Mouse (Mus musculus) spleen, adult 2 months (tissue): ENCODE measurements around the gene Olfr1240.

Experiments used
- CTCF ChIP-seq: fragments of 200-500 bp; IDR thresholded peaks from 2 replicates; pipeline ENCODE4 v1.5.1; 2011; ENCODE audit warnings: mild to moderate bottlenecking, inconsistent platforms; ENCODE audit not compliant: insufficient read depth, insufficient read length, insufficient replicate concordance; ENCODE audit errors: extremely low read depth
- POLR2A ChIP-seq: fragments of 200-500 bp; IDR thresholded peaks from 2 replicates; pipeline ENCODE4 v1.6.1; 2011; ENCODE audit warnings: low read depth, low read length, inconsistent platforms

GRCm38 (mm10) chr2:89414557-89414956 is 28.2 kb downstream of the Olfr1240 start:
- TF ChIP-seq POLR2A: no peak
- TF ChIP-seq CTCF: no peak
